Mouse (Mus musculus) heart, postnatal 0 days (tissue): ENCODE data around the gene Ewsr1.

ENCODE experiments used
- CTCF ChIP-seq: IDR thresholded peaks from 2 replicates; pipeline ENCODE4 v1.5.1; 2016; ENCODE audit warnings: antibody characterized with exemption, control low read depth, low read depth
- EP300 ChIP-seq: IDR thresholded peaks from 2 replicates; pipeline ENCODE4 v1.6.1; 2016; ENCODE audit warnings: antibody characterized with exemption, low read depth

GRCm38 (mm10) chr11:5100283-5100682 lies 1.2 kb upstream of the Ewsr1 start:
- TF ChIP-seq CTCF, result no peak
- no peak for TF ChIP-seq EP300
